Comparison of ENCODE assay signal across 25 mouse cellular contexts in the genomic region with DNA sequence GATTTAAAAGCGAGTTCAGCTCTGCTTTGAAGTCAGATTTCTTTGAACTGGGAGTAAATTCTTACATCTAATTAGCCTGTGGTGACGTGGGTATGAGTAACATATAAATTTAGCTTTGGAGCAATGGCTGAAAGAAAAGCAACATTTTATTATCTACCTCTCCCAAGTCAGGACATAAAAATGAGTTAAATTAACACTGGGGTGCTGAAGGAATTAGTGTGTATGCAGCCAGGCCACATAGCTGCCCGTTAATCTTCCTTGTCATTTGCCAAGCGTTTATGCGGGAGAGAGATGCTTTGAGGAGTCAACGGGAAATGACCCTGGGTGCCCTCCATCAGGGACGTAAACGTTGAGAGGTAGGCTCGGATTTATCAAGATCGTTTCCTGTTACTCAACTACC. TPM values are rescaled to one million over a fixed set of nuclear protein-coding genes. Genes with fewer than 3 reads are reported as not detected.
A peak's percentile ranks its signal among the peaks of the same experiment; 100 is the strongest.
DNase-seq lines count a peak whose midpoint lies in the region; ATAC-seq and TF ChIP-seq lines count a peak whose summit lies in the region.
"Had no signal": no experiment of that assay in that cellular context is flagged by ENCODE, and none has a peak within 500 bp of the region (broad histone marks: within the 10 kb centered on the region; RNA-seq: fewer than 3 reads in every experiment).

No protein-coding gene starts in this region.

- WGBS in liver, embryonic 11.5 days = 27% methylated on average over 10 of the region's 10 CpGs
- WGBS in liver, postnatal 0 days (ENCODE audit: insufficient replicate concordance) = 37% methylated on average over 10 of the region's 10 CpGs

- no peak overlapping the region for H3K4me2 ChIP-seq in liver, embryonic 11.5 days
- no peak overlapping the region for H3K4me2 ChIP-seq in liver, postnatal 0 days (ENCODE audit: low read depth, low read length)
- H3K4me2 ChIP-seq: embryonic facial prominence, embryonic 12.5 days; hindbrain, embryonic 15.5 days; intestine, embryonic 15.5 days; limb, embryonic 13.5 days; liver, embryonic 13.5 days; lung, embryonic 15.5 days; midbrain, embryonic 12.5 days had no signal

- no peaks in the 10 kb centered on the region for H3K27me3 ChIP-seq in liver, embryonic 11.5 days (replicated peaks; ENCODE audit: control insufficient read depth, insufficient read depth, low read length)
- no peaks in the 10 kb centered on the region for H3K27me3 ChIP-seq in liver, postnatal 0 days (ENCODE audit: insufficient read depth, low read length)
- H3K27me3 ChIP-seq: embryonic facial prominence, embryonic 12.5 days; hindbrain, embryonic 15.5 days; intestine, embryonic 15.5 days; limb, embryonic 13.5 days; liver, embryonic 13.5 days; lung, embryonic 15.5 days; midbrain, embryonic 12.5 days had no signal

- no peaks in the 10 kb centered on the region for H3K9me3 ChIP-seq in liver, embryonic 11.5 days (ENCODE audit: control insufficient read depth, low read length)
- H3K9me3 ChIP-seq in liver, postnatal 0 days (ENCODE audit: low read length) = no peaks in the 10 kb centered on the region
- H3K9me3 ChIP-seq: hindbrain, embryonic 15.5 days; intestine, embryonic 15.5 days; liver, embryonic 13.5 days; lung, embryonic 15.5 days; midbrain, embryonic 12.5 days had no signal

- peak; percentile 64 for DNase-seq in embryo, embryonic 10 days (ENCODE audit: low spot score)
- DNase-seq in embryo, embryonic 9.5 days (ENCODE audit: extremely low spot score) = no peak
- DNase-seq in liver, embryonic 11.5 days (ENCODE audit: low spot score) = peak; percentile 30
- no peak for DNase-seq in liver, postnatal 0 days
- DNase-seq in embryo, embryonic 11 days = peak; percentile 55
- no peak for DNase-seq in thymus, postnatal 10 days (ENCODE audit: low spot score in 2 of 2)
- no peak for DNase-seq in gastrocnemius, postnatal 10 days
- DNase-seq: adrenal gland, postnatal 10 days; cerebellum, adult 2 months; cerebellum, postnatal 36 days; forebrain, postnatal 0 days; heart, postnatal 4 days; kidney, postnatal 10 days; liver, embryonic 13.5 days; right cerebral cortex, adult 18-20 months; thymus, adult 2 months had no signal

- H3K4me1 ChIP-seq in liver, embryonic 11.5 days (replicated peaks; ENCODE audit: control insufficient read depth, insufficient read depth, low read length) = peaks cover 12% of the 10 kb centered on the region; the same call in 1 of the 2 replicates
- H3K4me1 ChIP-seq in liver, postnatal 0 days (ENCODE audit: insufficient read depth) = peaks cover 8% of the 10 kb centered on the region
- H3K4me1 ChIP-seq: hindbrain, embryonic 15.5 days; midbrain, embryonic 12.5 days had no signal

- no peak for TF ChIP-seq EP300 in liver, postnatal 0 days (IDR thresholded peaks at IDR 0.05; ENCODE audit: low read depth)

- no peak for TF ChIP-seq CTCF in liver, postnatal 0 days (IDR thresholded peaks at IDR 0.05; ENCODE audit: low read depth)

- no peak for ATAC-seq in liver, embryonic 11.5 days (replicated peaks; ENCODE audit: low FRiP score)
- no peak for ATAC-seq in liver, postnatal 0 days
- ATAC-seq in megakaryocyte-erythroid progenitor cell, adult 5-6 weeks (replicated peaks; ENCODE audit: low FRiP score, low TSS enrichment, poor library complexity, severe bottlenecking) = 0 out of 2 replicates have a peak, but pooled peaks have one; percentile 4
- ATAC-seq: forebrain, postnatal 0 days; intestine, embryonic 15.5 days had no signal

- H3K4me3 ChIP-seq in liver, embryonic 11.5 days (ENCODE audit: low read depth, low read length) = no peak overlapping the region
- H3K4me3 ChIP-seq in liver, postnatal 0 days (ENCODE audit: low read depth, low read length) = no peak overlapping the region
- H3K4me3 ChIP-seq: embryonic facial prominence, embryonic 12.5 days; hindbrain, embryonic 15.5 days; intestine, embryonic 15.5 days; layer of hippocampus, adult 2 months; limb, embryonic 13.5 days; liver, embryonic 13.5 days; lung, embryonic 15.5 days; midbrain, embryonic 12.5 days had no signal

- H3K27ac ChIP-seq in liver, embryonic 11.5 days (ENCODE audit: low read depth, low read length) = no peak overlapping the region
- no peak overlapping the region for H3K27ac ChIP-seq in liver, postnatal 0 days (ENCODE audit: low read depth)
- H3K27ac ChIP-seq: embryonic facial prominence, embryonic 12.5 days; hindbrain, embryonic 15.5 days; intestine, embryonic 15.5 days; layer of hippocampus, adult 2 months; limb, embryonic 13.5 days; liver, embryonic 13.5 days; lung, embryonic 15.5 days; macrophage; midbrain, embryonic 12.5 days had no signal

- H3K9ac ChIP-seq in liver, embryonic 11.5 days (ENCODE audit: low read depth, low read length) = no peak overlapping the region
- H3K9ac ChIP-seq in liver, postnatal 0 days (replicated peaks) = no peak overlapping the region
- H3K9ac ChIP-seq: embryonic facial prominence, embryonic 12.5 days; forebrain, postnatal 0 days; hindbrain, embryonic 15.5 days; intestine, embryonic 15.5 days; limb, embryonic 13.5 days; liver, embryonic 13.5 days; lung, embryonic 15.5 days; midbrain, embryonic 12.5 days had no signal

- no peaks in the 10 kb centered on the region for H3K36me3 ChIP-seq in liver, embryonic 11.5 days (ENCODE audit: control insufficient read depth, insufficient read depth, low read length)
- no peaks in the 10 kb centered on the region for H3K36me3 ChIP-seq in liver, postnatal 0 days (replicated peaks; ENCODE audit: insufficient read depth, low read length)
- H3K36me3 ChIP-seq: embryonic facial prominence, embryonic 12.5 days; hindbrain, embryonic 15.5 days; intestine, embryonic 15.5 days; limb, embryonic 13.5 days; liver, embryonic 13.5 days; lung, embryonic 15.5 days; midbrain, embryonic 12.5 days had no signal

RNA-seq across cellular contexts. Expression of gene Slc38a4, which starts 52.0 kb away (rescaled TPM):
- 74.8 and 84.2 TPM in 2 replicates for polyA plus RNA-seq in liver, embryonic 11.5 days (2014; fragmentation: Nextera tagmentation; extraction: Ambion mirVana)
- 295 and 302 TPM in 2 replicates for polyA plus RNA-seq in liver, postnatal 0 days (2015; fragmentation: Nextera tagmentation; extraction: Ambion mirVana)
- total RNA-seq in megakaryocyte-erythroid progenitor cell, adult 5-6 weeks (2014; fragmentation: Nextera tagmentation) = not detected in 2 replicates
- not detected in 2 replicates for total RNA-seq in megakaryocyte-erythroid progenitor cell, adult 5-6 weeks (2017)
- 100 to 1,000 TPM; 155 to 167 TPM for total RNA-seq in gastrocnemius, postnatal 10 days (2021)
- polyA plus RNA-seq: macrophage had no signal

Comparison
In these comparisons a context has a peak if more than half of its experiments do, and no peak if none do; other contexts are left out.
1. DNase-seq: peak in embryo, embryonic 10 days (single experiment), liver, embryonic 11.5 days (single experiment) and embryo, embryonic 11 days (single experiment); none in embryo, embryonic 9.5 days (single experiment), liver, postnatal 0 days (single experiment), thymus, postnatal 10 days (0 of 2) and gastrocnemius, postnatal 10 days (single experiment).
2. RNA of gene Slc38a4, which starts 52.0 kb away (total RNA-seq): 155 to 167 TPM in gastrocnemius, postnatal 10 days; not detected in megakaryocyte-erythroid progenitor cell, adult 5-6 weeks; every median in the first group is over 100 times any median in the second.